Mouse (Mus musculus) skeletal muscle tissue, postnatal 0 days (tissue): Measurements from ENCODE around the gene Nudt17. TPM values are rescaled to one million over a fixed set of nuclear protein-coding genes. Genes with fewer than 3 reads are reported as not detected.

Source experiments
- polyA plus RNA-seq: library from polyadenylated mRNA; unstranded; fragments of >200 nt; fragmentation: Nextera tagmentation; extraction: Ambion mirVana; gene quantifications from 2 replicates; pipeline ENCODE4 v1.2.1, GENCODE M21; 2015

The Nudt17 gene
- 2.8 and 3.1 TPM in 2 replicates for polyA plus RNA-seq

GRCm38 (mm10) chr3:96707903-96708683 lies at the start of gene Nudt17:
Nudt17 (minus strand) TSS chr3:96708562.

GRCm38 (mm10) chr3:96727343-96727827 lies 19.0 kb upstream of the Nudt17 start, which contains the start of the genes Polr3c and Rnf115:
Polr3c (minus strand) TSS chr3:96727628.
Rnf115 (plus strand) TSS chr3:96727664.

GRCm38 (mm10) chr3:96696198-96696765 lies 12.1 kb downstream of the Nudt17 start, which contains the start of gene Pias3:
Pias3 (plus strand) TSS chr3:96696384.

GRCm38 (mm10) chr3:96669727-96670468 lies 38.5 kb downstream of the Nudt17 start, which contains the start of gene Ankrd35:
Ankrd35 (plus strand) TSS chr3:96670131.

Other genes with a start within 250 kb of the Nudt17 start
- gene Hfe2, start 183.4 kb downstream of the Nudt17 start, polyA plus RNA-seq: 125 and 141 TPM in 2 replicates
- 222 and 240 TPM in 2 replicates for gene Txnip, start 150.6 kb downstream of the Nudt17 start, polyA plus RNA-seq
- 1.4 and 1.7 TPM in 2 replicates for gene Gm16253, start 131.6 kb downstream of the Nudt17 start, polyA plus RNA-seq
- 31.7 and 37.7 TPM in 2 replicates for gene Polr3gl, start 114.4 kb downstream of the Nudt17 start, polyA plus RNA-seq
- gene Ankrd34a, start 111.9 kb downstream of the Nudt17 start, polyA plus RNA-seq: 1.7 and 1.9 TPM in 2 replicates
- 4.0 and 4.3 TPM in 2 replicates for gene Lix1l, start 107.4 kb downstream of the Nudt17 start, polyA plus RNA-seq
- gene Rbm8a, start 78.6 kb downstream of the Nudt17 start, polyA plus RNA-seq: 63.7 and 74.3 TPM in 2 replicates
- gene Pex11b, start 73.2 kb downstream of the Nudt17 start, polyA plus RNA-seq: 40.3 and 41.8 TPM in 2 replicates
- 0.04 and 0.06 TPM in 2 replicates for gene Gm42957, start 73.1 kb downstream of the Nudt17 start, polyA plus RNA-seq
- gene Itga10, start 63.0 kb downstream of the Nudt17 start, polyA plus RNA-seq: 0.86 and 0.88 TPM in 2 replicates
- 1.6 and 2.3 TPM in 2 replicates for gene Ankrd35, start 38.4 kb downstream of the Nudt17 start, polyA plus RNA-seq
- gene Pias3, start 12.2 kb downstream of the Nudt17 start, polyA plus RNA-seq: 21.6 and 23.0 TPM in 2 replicates
- gene Polr3c, start 19.1 kb upstream of the Nudt17 start, polyA plus RNA-seq: 20.9 TPM in 2 replicates
- 42.0 and 48.3 TPM in 2 replicates for gene Rnf115, start 19.1 kb upstream of the Nudt17 start, polyA plus RNA-seq
- not detected in 2 replicates for gene Pdzk1, start 120.7 kb upstream of the Nudt17 start, polyA plus RNA-seq
- 0.08 and 0.09 TPM in 2 replicates for gene Cd160, start 120.8 kb upstream of the Nudt17 start, polyA plus RNA-seq
- gene Gja5, start 196.1 kb upstream of the Nudt17 start, polyA plus RNA-seq: 7.7 and 9.9 TPM in 2 replicates
- gene Gpr89, start 196.8 kb upstream of the Nudt17 start, polyA plus RNA-seq: 23.2 and 25.5 TPM in 2 replicates
- gene Gja8, start 217.5 kb upstream of the Nudt17 start, polyA plus RNA-seq: 0.01 TPM in 1 of 2 replicates, not detected in the other